Mouse (Mus musculus) liver (tissue): Measurements from ENCODE around the gene Evx1.
A peak's percentile ranks its signal among the peaks of the same experiment; 100 is the strongest.

Experiments
- DNase-seq: peaks from one replicate; pipeline ENCODE4 v3.0.0-alpha.2; 2020; ENCODE audit warnings: mixed read lengths

The Evx1 gene

DNA sequence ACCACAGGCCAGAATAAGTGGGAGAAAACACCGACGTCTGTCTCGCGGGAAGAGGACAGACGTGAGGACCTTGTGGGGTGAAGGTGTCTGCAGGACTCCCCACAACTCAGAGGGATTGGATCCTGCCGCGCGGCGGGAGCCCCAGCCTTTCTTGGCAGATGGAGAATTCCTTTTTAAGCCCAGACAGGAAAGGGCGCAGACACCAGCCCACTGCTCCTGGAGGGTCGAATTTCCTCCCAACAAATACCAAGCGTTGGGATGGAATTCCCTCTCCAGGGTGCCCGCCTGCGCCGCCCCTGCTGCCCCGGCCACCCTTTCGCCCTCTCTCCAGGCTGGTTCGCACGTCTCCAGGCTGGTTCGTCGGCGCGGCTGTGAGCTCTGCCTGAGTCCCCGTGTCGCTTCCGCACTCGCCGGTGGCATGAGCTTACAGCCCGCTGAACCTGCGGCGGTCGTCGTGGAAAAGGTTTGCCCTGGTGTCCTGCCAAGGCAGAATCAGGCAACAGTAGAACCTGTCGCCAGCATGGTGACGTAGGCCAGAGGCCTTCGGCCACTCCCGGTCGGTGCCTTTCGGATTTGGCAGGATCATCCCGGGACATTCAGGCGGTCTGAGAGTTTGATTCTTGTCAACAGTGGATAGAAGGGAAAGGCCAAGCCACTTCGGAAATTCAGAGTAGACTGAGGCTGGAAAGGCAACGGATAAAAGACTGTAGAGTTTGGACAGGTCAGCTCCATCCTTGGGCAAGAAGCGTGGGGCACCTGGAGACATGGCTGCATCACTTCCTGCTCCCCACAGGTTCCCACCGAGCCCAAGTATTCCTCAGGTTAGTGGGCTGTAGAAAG is 22.1 kb upstream of the Evx1 start:
- DNase-seq = no peak

DNA sequence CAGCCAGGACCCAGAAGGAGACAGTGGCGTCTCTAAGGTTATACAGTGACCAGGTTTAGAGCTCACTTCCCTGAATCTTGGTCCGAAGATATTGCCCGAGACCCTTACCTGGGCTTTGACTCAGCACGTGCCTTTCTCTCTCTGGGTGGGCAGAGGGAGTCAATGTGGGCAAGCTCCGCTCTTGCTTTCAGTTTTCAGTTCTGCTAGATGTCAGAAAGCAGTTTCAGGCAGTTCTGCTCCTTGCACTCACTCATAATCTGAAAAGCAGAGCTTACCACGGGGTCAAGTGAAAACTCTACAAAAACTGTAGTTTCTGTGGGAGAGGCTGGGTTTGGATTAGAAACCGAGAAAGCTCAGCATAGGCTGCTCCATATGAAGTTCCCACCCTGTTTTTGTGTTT is 21.0 kb upstream of the Evx1 start:
- no peak for DNase-seq

DNA sequence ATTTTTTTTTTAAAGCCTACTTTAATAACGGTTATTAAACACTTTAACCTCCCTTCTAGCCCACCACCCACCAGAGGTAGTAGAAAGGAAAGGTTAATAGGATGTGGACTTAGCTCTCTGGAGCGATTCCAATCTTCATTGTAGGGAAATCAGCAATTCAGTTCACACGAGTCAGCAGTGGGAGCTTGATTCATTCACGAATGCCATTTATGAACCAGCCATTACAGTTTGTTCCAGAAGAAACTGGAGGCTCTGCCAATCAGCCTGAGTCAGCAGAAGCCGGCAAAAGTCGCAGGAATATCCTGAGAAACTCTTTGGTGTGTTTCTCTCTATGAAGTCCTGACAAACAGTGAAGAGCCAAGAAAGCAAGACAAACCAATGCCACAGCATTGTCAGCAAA is 18.7 kb upstream of the Evx1 start:
- DNase-seq = no peak

DNA sequence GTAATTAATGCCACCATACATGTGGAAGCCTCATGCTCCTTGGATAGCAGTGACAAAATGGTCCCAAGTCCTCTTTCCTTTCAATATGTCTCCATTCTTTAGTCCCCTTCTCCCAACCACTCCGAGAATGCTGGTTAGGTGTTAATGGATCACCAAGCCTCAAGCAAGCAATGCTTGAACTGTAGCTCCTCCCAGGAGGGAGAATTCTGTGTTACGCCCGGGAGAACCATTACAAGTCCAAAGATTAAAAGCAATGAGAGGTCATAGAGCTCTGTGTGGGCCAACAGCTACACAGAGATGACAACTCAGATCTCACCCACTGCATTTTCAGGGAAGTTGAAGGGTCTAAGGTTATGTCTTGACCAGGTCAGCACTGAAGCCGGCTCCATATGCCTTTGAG is 14.8 kb upstream of the Evx1 start:
- DNase-seq = no peak

DNA sequence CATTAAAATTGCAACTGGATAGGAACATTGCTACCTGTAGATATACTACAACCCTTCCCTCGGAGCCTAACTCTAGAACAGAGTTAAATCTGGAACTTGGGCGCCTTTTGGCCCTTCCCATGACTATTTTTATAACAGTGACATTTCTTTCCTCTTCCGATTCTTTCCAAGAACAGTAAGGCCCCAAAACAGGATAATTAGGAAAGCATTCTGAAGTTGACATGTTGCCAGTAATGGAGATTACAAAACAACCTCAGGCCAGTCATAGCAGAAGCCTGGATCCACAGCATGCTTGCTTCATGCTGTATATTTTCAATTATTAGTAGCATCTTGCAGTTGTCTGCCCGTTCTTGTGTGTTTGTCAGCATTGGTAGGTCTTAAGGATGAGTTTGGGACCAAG is 12.5 kb upstream of the Evx1 start:
- no peak for DNase-seq

DNA sequence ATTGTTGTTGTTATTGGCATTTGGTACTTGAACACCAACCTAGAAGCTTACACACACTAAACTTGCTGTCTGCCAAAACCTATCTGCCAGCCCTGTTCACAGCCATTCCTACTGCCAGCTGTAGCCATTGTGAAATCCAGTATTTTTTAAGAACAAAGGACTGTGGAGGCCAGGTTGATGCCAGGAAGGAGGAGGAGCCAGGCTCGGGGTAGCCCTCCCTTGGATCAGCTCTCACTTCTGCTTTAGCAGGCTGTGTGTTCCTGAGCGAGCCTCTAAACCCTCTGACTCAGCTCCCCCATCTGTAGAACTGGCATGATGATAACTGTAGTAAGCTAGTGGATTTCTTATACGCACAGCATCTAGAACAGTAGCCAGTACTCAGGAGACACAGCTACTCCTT is 9.9 kb upstream of the Evx1 start:
- DNase-seq = no peak

DNA sequence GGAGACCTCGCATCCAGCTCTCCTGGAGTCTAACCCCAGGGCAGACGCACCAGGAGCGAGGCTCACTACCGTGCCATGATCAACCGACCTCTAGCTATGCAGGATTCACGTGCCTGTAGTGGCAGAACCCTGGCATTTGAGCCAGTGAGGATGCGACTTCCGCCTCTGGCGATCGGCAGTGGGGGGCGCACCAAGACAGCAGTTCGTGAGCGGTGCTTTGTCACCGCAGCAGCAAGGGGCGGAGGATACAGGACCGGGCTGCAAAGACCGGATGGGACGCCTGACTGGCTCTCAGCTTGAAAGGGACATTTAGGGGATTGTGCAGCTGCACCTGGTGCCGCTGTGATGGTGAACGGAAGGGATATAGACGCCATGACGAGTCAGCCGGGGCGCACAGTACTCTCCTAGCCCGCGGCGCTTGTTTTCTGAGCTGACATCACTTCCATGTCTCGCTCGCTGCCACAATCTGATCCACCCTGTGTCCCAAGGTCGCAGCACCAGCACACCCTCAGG is 7.4 kb upstream of the Evx1 start:
- DNase-seq = peak; percentile 50

DNA sequence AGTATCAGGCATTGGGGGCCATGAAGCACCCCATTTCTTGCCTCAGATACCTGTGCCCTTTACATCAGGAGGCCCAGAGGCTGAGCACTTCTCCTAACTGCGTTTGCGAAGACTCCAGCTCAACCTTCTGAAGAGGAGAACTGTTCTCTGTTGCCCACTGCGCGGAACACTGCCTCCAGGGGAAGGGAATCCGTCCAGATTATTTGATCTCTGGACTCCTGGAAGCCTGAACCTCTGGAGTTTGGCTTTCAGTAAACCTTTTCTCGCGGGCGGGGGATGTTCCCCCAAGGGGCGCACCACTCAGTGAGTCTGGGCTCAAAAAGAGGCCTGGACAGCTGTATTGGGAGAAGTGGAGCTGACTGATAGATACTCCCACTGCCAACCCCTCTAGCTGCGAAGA is 3.5 kb upstream of the Evx1 start:
- DNase-seq = no peak

DNA sequence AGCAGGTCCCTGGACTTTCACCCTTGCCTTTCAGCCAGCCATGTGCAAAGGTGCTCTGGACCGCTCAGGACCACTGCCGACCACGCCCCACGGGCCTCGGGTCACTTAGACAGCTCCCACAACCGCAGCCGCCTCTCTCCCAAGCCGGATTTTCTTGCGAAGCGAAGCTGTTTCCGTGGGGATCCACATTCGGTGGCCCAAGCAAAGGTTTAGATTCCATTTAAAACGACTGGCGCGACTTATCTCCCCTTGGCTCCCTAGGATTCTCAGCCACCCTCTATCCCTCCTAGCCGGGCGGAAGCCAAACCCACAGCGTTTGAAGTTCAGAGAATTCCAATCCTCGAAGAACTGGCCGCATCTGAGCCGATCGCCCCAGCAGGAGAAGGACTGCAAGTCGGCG is 2.9 kb upstream of the Evx1 start:
- DNase-seq = no peak

DNA sequence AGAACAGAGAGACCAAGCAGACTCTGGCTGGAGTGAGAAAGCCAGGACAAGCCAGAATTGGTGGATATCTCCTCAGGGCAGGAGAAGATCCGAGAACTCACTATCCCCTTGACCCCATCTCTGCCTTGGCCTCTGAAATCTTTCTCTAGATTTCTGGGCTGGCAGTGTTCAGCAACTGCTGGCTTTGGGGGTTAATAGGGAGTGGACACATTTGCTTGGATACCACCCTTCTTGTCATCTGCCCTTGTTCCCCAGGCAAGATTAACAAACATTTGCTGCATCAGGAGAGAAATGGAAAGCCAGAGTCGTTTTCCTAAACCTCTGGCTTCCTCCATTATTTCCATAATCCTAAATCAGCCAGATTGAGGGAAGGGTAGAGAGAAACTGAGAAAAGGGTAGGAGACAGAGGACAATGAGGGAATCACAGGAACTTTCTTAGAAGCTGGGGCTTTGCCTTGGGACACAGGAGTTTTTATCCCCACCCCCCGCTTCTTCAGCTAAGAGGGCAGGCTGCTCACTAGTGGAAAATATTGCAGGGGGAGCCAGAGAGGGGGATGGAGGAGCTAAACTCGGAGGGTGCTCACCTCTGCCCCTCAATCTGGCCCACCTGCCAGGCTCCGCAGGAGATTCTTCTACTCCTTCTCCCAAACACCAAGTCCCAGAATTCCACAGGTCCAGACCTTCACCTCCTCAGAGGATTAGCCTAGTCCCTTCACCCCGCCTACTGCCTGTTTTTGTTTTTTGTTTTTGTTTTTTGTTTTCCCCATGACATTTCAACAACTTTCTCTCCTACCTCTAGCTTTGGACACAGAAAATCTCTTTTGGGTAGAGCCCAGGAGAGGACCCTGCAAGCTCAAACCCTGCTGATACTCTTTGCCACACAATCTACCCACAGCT is 1.4 kb upstream of the Evx1 start:
- DNase-seq = no peak

DNA sequence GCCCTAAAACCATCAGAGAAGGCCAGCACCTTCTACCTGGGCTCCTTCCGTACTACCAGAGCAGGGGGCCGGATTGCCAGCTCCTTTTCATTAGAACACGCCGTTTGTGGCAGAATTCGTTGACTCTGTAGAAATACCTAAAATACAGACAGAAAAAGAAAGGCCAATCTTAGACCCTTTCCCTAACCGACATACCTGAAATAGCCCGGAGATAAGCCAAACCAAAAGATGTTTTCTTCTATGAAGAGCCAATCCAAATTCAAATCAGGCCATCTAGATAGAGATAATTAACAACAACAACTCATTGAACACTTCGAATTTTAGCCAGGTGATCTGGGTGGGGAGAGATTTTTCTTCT is 761 bp upstream of the Evx1 start:
- DNase-seq = no peak

DNA sequence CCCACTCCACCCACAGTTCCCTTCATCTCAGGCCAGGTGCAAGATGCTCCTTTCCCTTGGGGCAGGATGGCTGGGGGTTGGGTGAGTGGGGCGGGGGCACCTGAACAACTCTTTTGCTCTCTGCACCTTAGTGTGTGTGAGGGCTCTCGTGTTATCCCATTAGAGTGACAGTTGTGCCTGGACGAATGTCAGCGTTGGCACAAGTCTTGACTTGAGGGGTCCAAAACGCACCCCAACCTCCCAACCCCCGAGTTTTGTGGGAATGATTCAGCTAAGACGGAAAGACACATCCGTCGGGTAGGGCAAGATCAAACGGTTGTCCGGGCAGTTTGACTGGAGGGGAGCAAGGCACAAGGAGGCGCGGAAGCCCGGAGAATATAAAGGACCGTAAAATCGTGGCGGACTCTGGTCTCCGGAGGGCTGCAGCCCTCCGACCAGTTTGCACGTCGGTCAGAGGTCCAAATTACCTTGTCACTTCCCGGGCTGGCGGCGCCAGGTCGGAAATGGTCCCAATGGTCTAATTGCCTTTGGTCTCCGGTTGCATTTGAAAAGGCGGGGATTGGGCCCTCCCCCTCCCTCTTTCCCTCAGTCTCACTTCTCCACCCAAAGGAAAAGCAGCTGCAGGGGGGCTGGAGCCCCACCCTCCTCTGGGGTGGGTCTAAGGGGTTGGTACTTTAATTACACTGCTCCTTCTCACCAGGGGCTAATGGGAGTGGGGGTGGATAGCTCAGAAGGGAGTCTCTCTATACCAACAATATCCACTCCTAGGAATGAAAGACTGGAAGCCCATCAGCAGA is 1.2 kb downstream of the Evx1 start:
- DNase-seq = no peak

DNA sequence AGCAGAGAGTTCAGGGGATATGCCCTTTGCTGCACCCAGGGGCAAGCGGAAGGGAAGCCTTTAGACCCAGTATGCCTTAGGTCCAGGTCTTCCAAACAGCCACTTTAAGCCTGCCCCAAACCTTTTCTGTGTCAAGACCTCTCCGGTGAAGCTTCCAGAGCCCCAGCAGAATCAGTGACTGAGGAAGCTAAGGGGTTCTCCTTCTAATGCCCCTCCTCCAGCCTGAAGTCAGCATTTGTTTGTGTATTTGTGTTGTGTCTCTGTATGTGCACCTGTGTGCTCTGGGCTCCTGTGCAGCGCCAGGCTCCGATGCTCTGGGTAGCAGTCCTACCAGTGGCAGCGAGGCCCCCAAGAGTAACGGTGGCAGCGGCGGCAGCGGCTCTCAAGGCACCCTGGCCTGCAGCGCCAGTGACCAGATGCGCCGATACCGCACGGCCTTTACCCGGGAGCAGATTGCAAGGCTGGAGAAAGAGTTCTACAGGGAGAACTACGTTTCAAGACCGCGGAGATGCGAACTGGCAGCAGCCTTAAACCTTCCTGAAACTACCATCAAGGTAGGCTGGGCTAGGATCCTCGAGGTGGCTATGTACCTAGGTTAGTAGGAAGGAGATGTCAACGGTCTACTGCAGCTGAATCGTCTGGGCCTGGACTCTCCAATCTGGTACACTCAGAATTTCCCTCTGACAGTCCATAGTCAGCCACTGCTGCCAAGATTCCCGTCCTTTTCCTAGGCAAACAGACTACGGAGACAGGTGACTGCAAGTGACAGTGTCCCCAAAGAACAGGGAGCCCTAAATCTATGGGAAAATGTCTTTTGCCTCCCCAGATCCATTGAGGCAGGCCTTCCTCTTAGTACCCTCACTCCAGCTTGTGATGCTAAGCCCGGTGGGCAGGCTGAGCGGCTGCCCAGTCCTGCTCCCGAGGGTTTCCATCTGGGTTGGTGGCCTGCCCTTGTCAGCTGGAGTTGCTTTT is 2.4 kb downstream of the Evx1 start:
- DNase-seq = no peak

DNA sequence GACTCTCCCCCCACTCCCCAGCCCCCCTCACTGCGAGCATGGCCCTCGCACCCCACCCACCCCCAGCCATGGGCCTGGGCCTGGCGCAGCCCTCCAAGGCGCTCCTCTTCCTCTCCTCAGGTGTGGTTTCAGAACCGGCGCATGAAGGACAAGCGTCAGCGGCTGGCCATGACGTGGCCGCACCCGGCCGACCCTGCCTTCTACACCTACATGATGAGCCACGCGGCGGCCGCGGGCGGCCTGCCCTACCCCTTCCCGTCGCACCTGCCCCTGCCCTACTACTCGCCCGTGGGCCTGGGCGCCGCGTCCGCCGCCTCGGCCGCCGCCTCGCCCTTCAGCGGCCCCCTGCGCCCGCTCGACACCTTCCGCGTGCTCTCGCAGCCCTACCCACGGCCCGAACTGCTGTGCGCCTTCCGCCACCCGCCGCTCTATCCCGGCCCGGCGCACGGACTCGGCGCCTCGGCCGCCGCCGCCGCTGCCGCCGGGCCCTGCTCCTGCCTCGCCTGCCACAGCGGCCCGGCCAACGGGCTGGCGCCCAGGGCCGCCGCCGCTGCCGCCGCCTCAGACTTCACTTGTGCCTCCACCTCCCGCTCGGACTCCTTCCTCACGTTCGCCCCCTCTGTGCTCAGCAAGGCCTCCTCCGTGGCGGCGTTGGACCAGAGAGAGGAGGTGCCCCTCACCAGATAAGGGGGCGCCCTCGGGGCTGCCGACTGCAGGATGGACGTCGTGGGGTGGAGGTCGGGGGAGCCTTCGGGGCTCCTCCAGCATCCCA is 3.3 kb downstream of the Evx1 start:
- DNase-seq = no peak

DNA sequence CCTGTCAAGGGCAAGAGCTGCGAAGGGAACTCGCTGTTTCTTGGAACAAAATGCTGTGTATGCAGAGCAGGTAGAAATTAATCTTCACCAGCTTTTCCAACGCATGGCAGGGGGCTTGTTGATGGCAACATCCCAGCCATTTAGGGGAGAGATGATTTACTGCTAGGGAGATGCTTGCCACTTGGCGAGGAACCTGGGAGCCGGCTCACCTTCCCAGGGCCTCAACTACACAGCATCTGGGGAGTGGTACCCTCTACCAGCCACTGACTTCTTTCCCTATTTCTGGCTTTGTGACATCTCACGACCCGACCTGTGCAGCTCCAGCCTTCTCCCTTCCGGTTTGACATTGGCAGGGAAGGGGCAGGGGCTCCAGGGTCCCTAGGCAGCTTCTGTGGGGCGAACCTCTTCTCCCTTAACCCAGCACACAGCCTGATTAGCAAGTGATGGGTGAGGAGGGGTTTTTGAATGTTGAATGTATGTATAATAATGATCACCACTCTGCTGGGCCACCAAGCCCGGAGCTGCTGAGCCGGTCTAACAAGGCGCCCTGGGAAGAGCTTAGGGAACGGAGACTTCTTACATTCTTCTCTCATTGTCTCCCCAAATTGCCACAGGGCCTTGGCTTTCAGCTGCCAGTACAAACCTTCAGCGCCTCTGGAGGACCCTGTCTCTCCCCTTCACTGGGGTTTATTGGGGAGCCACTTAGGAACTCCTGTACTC is 4.3 kb downstream of the Evx1 start:
- no peak for DNase-seq

DNA sequence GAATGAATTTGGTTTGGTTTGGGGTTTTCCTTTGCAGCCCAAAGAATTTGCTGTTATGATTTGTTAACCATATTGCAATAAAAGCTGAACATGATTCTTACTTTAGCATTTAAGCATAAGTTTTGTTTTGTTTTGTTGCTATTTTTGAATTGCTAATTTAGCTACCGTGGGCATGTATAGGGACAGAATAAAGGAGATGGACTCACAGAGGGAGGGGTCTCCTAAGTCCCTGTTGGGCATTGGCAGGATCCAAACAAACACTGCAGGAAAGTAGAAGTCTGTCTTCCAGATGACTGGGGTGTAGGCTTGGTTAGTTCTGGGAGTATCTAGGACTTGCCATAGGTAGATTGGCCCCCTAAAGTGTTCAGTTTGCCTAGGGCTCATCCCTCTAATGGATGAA is 5.0 kb downstream of the Evx1 start:
- no peak for DNase-seq

DNA sequence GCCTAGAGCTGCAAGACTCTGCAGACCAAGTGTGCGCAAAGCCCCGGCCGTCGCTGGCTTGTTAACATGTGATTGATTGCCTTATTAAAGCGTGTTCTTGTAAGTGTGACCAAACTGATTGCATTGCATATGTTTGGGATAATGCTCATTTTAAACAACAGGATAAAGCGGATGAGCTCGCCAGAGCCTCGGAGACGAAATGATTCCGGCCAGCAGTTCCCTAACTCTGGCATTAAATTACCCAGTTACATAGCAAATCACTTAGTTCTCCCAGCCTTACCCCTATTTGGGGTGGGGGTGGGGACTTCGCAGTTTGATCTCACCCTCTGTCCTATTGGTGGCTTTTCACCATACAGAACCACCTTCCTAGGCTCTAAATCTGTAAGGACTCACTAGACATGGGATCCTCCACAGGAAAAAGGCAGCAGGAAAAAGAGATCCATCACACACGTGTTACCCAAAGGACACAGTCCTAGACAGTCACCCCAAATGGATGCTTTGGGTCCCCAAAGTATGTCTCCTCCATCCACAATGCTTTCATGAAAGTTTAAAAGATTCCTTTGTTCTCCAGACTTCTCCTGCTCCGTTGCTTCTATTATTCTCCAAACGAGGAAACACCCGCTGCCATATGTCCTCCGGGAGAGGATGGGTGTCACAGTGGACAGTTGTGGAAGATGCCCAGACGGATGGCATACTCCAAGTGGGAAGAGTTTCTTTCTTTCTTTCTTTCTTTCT is 6.8 kb downstream of the Evx1 start:
- no peak for DNase-seq

DNA sequence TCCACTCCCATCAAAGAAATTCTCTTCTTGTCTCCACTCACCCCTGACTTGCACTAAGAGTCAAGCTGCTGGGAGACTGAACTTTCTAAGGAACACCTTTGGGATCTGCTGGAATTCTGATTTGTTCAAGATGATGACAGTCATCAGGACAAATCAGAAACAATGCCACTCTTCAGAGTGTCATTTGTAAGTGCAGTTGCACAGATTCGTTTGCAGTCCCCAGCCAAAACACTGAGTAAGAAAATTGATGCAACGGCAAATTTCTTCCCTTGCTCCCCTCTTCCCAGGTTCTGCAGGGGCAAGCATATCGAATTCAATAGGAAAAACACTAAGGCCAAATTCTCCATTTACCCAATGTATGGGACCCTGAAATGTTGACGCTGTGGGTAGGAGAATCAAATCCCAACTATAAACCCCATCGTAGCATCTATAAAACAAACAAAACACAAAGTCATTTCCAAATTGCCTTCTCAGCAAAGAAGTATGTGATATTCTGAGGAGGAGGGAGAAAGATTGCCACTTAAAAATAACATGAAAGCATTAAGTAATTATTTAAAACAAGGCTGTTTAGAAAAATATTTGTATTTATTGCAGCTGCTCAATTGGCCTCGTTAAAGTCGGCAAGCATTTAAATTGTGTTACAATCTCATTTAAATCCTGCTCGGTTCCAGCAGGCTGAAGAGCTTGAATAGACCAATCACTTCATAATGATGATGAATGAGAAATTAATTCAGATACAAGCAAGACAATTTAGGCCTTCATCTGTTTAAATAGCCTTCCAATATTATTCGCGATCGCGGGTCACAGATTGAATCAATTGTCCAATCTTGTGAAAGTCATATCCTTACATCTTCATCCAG is 7.9 kb downstream of the Evx1 start:
- no peak for DNase-seq

DNA sequence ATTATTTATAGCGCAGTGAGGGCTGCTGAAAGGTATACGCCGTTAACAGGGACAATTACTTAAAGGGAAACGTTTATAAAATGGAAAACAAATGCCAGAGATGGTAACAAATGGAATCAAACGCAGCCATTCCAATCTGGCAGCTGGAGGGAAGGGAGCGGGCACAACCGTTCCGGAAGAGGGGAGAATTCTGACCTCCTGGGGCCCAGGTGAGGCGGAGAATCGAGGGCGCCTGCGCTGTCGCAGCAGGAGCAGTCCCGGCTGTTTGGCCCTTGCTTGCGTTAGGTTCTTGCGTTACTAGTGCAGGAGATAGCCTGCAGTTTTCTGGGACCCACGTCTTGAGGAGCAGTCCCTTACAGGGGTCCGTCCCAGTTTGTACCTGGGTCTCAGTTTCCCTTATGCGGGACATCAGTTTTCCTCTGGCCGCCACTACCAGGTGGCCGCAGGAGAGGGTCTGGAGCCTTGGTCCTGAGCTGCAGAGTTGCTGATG is 8.6 kb downstream of the Evx1 start:
- DNase-seq = no peak
